Mouse (Mus musculus): ENCODE data around the gene Ccnt2. TPM values are rescaled to one million over a fixed set of nuclear protein-coding genes. Genes with fewer than 3 reads are reported as not detected.
"Not testable (repeated sequence)": the region's sequence is repeated elsewhere in the genome, so short reads cannot be mapped to it uniquely, and the experiment has no call there.

Gene Ccnt2
- total RNA-seq (2021): 10 to 100 TPM; 65.2 to 76.8 TPM

DNA sequence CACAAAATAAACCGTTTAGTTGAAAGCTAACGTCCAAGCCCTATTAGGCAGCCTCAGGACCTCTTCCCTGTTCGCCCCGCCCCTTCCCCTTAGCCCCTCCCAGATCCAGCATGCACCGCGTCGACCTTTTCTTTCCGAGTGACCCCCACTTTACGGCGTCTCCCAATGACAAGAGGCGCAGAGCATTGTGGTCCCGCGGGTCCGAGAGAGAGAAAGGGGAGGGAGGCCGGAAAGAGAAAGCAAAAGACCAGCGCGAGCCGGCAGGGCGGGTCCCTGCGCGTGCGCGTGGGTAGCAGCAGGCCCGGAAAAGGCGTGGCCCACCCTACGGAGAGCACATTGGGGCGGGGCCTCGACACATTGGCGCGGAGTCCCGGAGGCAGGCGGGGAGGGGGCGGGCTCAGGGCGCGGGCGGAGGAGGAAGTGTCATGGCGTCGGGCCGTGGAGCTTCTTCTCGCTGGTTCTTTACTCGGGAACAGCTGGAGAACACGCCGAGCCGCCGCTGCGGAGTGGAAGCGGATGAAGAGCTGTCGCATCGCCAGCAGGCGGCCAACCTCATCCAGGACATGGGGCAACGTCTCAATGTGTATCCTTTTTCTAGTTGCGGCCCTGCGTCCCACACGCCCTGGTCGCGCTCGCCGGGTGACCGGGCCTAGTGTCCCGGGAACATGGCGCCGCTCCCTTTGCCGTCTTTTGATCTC lies at the start of gene Ccnt2:
Gene Ccnt2, plus strand, starts transcription at position 362 of the 698 bp plus-strand sequence.
- peak; percentile 99 for DNase-seq

DNA sequence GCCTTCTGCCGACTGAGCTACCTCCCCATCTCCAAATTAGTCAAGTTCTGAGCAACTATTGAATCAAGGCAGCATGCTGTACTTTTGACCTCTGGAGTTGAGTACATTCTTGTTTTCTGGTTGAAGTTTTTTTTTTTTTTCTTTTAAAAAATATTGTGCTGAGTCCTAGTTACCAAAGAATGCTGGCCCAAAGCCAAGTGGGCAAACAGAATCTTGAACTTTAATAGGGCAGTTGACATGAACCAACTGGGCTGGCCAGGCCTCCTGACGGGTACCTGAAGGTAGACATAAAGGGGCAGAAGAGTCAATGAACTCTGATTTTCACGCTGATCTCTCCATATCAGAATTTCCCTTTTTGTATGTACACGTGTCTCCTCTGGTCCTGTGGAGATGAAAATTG lies 44.9 kb upstream of the Ccnt2 start, which contains the start of gene Acmsd:
Gene Acmsd, plus strand, starts transcription at position 318 of the 400 bp plus-strand sequence.
- no peak for DNase-seq

- no peak for DNase-seq
Observed at GRCm38 (mm10) chr1:127731086-127731485, 42.9 kb upstream of the Ccnt2 start.

DNA sequence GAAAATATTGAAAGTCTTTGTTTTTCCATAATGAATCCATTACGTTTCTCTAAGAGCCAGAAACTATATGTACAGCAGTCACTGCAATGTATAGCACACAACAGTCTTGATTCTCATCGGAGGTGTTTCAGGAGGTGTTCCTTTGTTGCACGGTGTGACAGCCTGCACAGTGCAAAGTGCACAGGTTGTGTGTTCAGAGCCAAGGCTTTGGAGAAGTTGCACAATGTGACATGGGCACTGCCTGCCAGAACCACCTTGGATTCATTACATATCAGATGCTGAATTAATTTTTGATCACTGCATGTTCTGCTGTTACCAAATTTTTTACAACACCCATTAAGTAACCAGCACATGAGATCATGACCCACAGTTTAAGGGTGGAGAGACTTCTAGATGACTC lies 41.5 kb upstream of the Ccnt2 start:
- DNase-seq: no peak

GRCm38 (mm10) chr1:127732841-127733240 lies 41.1 kb upstream of the Ccnt2 start:
- DNase-seq: no peak

DNA sequence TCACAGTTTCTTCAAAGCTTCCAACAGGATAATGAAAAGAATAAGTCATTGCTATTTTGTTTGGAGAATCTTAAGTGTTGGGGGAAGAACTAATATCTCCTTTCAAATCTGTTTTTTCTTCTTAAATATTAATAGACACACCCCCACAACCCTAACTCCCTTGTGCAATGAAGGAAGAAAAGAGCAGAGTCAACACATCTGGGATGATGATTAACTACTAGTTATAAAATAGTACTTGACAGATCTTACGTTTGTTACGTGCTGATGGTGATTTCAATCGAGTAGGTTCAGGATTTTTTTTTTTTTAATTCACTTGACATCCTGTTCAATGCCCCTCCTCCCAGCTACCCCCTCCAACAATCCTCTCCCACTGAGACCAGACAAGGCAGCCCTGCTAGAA lies 38.6 kb upstream of the Ccnt2 start:
- DNase-seq: no peak

DNA sequence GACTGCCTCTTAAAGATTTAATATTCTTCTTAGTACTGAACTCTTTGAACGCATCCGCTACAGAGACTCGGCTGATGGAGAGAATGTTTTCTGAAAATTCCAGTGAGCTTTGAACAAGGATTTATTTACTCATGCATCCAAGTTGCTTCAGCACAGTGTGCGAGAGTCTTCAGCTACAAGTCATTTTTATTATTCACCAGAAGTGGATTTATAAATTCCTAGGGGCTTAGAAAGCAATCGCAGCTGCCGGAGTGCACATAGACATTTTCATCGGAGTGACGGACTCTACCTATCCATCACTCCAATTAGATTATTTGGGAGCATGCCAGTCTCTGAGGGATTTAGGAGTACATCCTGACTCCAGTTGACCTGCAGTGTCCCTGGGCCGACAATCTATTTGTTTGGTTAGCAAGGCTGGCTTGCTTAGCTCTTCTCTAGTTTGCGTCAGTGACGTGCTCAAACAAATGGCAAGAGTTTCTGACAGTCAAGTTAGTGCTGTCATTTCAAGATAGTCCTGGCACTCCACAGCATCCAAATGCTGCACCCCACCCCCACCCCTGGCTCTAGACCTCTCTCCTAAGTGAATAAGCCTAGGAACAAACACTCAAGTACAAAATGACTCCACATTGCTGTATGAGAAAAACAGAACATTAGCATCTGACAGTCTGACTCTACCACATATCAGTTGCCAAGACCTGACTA lies 23.4 kb upstream of the Ccnt2 start:
- DNase-seq: no peak

- DNase-seq: no peak
Observed at GRCm38 (mm10) chr1:127755806-127756205, 18.2 kb upstream of the Ccnt2 start.

DNA sequence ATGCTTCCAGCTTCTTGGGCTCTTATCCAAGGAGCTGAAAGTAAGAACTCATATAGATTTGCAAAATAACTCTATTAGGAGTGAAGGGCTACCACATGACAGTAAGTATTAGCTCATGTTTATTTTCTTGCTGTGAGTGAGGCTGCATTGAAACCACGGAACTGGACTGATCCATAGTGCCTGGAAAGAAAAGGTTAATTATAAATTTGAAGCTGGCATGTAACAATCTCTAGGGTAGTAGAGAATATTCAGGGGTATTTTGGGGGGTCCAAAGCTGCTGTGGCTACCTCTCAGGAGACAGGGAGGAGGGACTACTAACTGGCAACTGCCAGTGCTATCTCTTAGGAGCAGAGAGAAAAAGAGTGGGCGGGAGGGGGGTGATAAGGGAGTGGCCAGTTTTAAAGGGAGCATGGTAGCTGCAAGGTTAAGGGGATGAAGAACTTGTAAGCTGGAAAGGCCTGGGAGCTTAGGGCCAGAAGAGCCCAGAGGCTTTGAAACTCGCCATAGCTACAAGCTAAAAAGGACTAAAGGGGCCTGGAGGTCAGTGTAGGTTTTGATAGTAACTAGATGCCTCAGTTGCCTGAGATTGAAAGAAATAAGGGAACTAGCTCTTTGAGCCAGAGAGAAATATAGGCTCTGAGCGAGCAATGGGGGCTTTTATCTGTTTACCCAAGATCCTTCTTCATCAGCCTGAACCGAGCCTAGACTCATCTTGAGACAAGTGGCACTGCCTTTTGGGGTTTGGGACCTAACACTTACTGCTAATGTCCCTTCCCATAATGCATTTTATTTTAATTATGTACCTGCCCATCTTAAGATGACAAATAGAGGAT lies 17.4 kb upstream of the Ccnt2 start:
- DNase-seq: no peak

DNA sequence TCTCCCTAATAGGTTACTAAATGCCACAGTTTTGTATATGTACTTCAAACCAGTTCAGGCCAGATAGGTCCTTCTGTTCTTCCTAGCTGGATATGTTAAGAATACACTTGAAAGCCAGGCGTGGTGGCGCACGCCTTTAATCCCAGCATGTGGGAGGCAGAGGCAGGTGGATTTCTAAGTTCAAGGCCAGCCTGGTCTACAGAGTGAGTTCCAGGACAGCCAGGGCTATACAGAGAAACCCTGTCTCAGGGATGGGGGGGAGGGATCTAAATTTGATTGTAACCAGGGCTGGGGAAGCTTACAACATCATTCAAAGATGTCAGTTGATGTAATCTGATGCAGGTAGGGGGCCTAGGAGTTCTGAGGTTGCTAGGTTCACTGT lies 16.8 kb upstream of the Ccnt2 start:
- not testable (repeated sequence) for DNase-seq

- no peak for DNase-seq
Observed at GRCm38 (mm10) chr1:127765468-127765867, 8.5 kb upstream of the Ccnt2 start.

DNA sequence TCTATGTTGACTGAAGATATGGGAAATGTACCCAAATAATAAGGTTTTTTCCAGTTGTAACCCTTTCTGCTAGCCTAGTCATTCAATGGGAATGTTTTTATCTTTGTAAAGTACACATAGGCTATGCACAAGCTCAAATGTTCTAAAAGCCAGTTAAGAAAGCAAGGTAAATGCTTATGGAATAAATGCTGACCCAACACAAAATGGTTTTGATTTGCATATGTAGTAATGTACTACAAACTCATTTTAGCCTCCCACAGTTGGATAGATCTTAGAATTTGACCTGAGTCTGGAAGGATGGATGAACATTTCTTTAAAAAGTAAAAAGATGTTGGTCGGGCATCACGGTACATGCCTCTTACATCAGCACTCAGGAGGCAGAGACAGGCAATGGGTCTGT lies 7.2 kb upstream of the Ccnt2 start:
- no peak for DNase-seq

- DNase-seq: no peak
Observed at GRCm38 (mm10) chr1:127773198-127773802, 664 bp upstream of the Ccnt2 start.

GRCm38 (mm10) chr1:127774501-127774880 lies 527 bp downstream of the Ccnt2 start:
- DNase-seq: no peak

GRCm38 (mm10) chr1:127775206-127775720 lies 1.3 kb downstream of the Ccnt2 start:
- no peak for DNase-seq

GRCm38 (mm10) chr1:127776246-127776645 lies 2.3 kb downstream of the Ccnt2 start:
- DNase-seq: no peak

DNA sequence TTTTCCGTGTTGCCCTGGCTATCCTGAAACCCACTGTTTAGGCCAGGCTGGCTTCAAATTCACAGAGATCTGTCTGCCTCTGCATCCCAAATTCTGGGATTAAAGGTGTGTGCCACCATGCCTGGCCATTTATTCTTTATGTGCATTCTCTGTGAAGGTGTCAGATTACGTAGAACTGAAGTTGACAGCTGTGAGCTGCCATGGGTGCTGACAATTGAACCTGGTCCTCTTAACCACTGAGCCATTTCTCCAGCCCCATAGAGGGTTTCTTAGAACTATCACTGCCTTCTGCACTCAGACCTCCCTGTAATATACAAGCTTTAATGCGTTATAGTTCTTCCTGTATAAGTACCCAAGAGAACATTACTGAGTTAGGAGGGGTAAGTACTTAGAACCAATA lies 4.6 kb downstream of the Ccnt2 start:
- no peak for DNase-seq

DNA sequence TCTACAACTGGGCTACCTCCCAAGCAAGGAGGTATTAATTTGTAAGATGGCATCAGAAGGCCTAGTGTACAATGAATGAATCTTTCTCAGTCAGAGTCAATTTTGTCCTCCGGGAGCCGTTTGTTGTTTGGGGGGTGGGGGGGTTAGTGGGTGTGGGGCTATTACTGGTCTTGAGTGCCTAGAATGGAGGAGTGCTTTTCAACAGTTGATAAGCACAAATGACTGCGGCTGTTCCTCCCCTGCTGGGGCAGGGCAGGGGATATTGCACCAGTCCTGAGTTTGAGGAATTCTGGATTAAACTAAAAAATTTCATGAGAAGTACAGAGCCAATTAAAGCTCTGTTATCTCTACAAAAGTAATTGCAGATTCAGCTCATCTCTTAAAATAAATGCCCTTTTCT lies 6.2 kb downstream of the Ccnt2 start:
- DNase-seq: no peak

GRCm38 (mm10) chr1:127780849-127781248 lies 6.9 kb downstream of the Ccnt2 start:
- no peak for DNase-seq

GRCm38 (mm10) chr1:127783862-127784261 lies 9.9 kb downstream of the Ccnt2 start:
- DNase-seq: no peak

GRCm38 (mm10) chr1:127785882-127786281 lies 11.9 kb downstream of the Ccnt2 start:
- DNase-seq: no peak

GRCm38 (mm10) chr1:127788943-127789342 lies 15.0 kb downstream of the Ccnt2 start:
- no peak for DNase-seq

GRCm38 (mm10) chr1:127793459-127793858 lies 19.5 kb downstream of the Ccnt2 start:
- DNase-seq: no peak

Data from layer of hippocampus, postnatal 36 days (tissue).